Mouse (Mus musculus): ENCODE results near the gene AL731706.1.
A peak's percentile ranks its signal among the peaks of the same experiment; 100 is the strongest.

Gene AL731706.1

GRCm38 (mm10) chr2:136835882-136836281 lies 55.3 kb downstream of the AL731706.1 start:
- no peak for DNase-seq (ENCODE audit: low spot score)

GRCm38 (mm10) chr2:136834715-136835075 lies 56.5 kb downstream of the AL731706.1 start:
- DNase-seq (ENCODE audit: low spot score) = no peak

- DNase-seq (ENCODE audit: low spot score) = no peak
These were observed 57.0 kb downstream of the AL731706.1 start for GRCm38 (mm10) chr2:136833976-136834714.

- DNase-seq (ENCODE audit: low spot score) = peak; percentile 5
These were observed 58.3 kb downstream of the AL731706.1 start for GRCm38 (mm10) chr2:136832936-136833335.

Measured in yolk sac, embryonic 10.5 days (tissue).